Mouse (Mus musculus) cerebellum, adult 9-11 months (tissue): ENCODE data around the gene Frmd4b.

ENCODE experiments used
- DNase-seq: peaks from one replicate; pipeline ENCODE4 v3.0.0; 2022

The Frmd4b gene

DNA sequence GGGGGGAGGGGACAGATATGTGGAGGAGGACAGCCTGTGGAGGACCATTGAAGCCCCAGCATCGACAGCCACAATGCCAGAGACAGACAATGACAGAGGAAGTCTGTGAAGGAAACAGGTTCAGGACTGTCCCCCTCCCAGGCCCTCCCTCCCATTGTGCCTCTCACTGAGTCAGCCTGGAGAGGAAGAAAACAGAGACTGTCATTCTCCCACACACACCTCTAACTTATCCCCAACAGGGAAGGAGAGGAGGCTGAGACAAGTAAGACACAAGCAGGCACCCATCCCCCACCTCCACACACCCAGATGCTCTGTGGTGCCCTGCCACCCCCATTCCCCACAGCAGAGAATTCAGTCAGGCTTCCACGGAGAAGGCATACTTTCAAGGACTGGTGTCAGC lies 98.9 kb downstream of the Frmd4b start:
- no peak for DNase-seq

DNA sequence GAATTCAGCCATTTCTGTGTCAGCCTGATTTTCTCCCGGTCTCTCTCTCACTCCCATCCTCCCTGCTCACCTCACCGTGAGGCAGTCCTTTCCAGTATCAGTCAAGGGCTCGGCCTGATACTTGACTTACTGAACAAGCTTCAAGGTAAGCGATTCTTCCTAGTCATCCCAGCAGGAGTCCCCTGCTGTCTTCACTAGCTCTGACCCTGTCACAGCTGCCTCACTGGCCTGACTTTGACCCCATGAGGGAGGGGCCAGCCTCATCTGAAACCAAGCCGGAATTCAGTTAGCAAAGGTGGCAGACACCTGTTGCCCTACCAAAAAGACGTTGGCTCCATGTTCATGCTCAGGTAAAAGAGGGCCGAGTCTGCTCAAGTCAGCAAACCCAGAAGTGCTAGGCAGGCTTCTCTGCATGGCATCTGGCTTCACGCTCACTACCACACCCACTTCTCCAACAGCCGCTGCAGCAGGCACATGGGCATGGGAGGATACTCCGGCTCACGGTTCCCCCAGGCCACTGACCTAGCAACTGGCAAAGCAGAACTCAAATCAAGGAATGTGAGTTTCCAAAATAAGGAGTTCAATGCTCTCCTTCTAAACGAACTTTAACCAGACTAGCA lies 99.6 kb downstream of the Frmd4b start:
- DNase-seq: no peak

DNA sequence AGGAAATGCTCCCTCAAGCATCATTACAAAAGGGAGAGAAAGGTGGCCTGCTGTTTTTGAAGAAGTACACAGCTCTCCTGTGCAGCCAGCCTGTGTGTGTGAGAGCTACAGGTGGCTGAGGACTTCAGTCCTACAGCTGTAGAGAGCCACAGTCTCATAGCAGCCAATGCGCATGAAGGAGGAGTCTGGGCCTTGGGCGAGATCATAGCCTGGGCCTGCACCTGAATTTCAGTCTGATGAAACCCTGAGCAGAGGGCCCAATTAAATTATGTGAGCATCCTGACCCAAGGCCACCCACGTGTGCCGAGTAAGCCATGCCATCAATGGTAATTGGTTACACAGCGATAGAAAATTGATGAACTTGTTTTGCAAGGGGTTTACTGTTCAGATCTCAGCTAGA lies 100.4 kb downstream of the Frmd4b start:
- DNase-seq: no peak

DNA sequence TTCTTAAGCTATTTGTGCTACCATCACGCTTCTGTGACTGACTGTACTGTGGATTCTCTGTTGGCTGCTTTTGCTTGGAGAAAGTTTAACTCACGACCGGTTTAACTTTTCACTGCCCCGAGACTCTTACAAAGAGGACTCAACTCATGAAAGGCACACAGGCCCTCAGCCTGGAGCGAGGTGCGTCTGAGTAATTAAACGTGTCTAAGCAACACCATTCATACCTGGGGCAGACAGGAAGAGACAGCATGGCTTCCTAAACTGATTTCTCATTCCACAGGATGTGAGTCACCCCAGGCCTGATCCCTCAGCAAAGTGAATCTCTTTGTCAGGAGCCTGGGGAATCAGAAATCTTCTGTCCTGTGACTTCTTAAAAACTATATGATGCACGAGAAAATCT lies 106.6 kb downstream of the Frmd4b start:
- no peak for DNase-seq

DNA sequence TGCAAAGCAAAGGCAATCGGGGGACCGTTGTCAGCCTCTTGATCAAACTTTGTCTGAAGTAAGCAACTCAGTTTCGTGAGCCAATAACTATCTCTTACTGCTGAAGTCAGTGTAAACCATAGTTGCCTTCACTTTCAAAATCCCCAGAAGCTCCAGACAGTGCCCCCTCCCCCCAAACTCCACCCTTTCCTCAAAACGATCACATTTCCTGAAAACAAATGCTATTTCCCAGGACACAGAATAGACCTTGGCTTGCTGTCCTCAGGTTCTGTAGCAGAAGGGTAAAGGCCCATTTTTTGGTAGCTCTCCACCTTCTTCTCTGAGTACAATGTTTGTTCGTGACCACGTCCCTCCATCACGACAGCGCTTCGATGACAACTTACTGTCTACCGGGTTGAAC lies 107.9 kb downstream of the Frmd4b start:
- no peak for DNase-seq

DNA sequence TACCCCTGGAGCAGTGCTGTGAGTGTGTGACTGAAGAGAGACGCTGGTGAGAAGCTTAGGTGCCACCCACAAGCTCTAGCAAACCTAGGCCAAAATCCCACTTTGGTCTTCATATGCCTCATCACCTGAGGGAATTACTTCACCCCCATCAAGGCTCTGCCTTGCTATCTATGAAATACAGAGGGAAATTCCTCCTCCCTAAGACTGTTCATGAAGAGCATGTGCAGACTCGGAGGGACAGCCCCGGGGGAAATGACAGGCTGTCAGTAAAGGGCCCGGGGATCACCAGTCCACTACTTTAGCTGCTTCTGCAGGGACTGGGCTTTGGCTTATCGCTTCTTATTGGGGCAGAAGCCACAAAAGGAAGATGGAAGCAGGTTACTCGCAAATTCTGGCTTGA lies 108.9 kb downstream of the Frmd4b start:
- no peak for DNase-seq

DNA sequence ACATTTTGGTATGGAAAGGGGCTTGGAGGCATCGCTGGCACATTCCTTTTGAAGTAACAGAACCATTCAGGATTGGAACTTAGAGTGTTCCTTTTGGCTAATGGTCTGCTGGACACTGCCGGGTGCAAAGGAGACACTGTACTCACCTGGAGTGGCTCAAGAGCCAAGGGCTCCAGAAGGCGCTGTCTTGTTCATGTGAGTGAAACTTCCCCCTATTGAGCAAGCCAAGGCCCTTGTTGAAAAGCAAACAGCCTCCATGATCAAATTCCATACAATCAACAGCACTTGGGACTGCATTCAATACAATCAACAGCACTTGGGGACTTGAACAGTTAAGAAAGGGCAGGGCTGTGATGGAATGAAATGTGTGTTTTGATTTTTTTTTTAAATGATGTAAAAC lies 109.4 kb downstream of the Frmd4b start:
- DNase-seq: no peak

DNA sequence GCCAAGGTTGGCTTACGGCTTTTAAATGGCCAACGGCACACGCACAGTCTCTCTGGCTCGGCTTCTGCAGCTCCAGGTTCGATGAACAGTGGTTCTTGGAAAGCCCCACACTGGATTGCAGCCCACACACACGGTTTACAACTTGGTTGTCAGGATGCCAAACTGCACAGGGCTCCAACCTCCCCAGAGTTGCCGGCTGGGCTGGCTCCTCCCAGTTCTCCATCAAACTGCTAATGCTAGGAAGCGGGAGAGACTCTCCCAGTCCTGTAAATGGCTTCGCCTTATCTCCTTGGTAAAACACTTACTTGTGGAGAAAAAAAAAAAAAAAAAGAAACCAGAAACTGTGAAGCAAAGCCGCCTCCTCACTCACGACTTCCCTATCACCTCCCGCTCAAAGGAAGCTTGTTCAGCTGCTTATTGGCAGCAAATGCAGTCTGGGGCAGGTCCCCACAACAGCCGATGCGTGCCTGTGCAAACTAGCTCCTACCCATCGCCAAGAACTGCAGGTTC lies 111.1 kb downstream of the Frmd4b start:
- DNase-seq: peak; percentile 42

DNA sequence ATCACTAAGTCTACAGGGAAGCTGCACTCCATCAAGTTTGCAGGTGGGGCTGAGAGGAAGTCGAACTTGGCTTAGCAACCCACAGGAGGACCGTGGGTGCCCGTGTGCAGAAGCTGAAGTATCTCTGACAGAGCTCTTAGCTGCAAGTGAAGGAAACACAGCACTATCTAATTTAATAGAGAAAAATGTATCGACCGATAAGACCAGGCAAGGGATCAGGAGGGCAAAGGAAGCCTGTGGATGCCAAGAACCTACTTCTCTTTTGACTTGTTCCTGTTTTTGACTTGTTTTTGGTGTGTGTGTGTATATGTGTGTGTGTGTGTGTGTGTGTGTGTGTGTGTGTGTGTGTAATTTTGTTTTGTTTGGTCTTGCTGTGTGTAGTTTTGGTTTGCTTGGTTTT lies 112.7 kb downstream of the Frmd4b start:
- DNase-seq: no peak

DNA sequence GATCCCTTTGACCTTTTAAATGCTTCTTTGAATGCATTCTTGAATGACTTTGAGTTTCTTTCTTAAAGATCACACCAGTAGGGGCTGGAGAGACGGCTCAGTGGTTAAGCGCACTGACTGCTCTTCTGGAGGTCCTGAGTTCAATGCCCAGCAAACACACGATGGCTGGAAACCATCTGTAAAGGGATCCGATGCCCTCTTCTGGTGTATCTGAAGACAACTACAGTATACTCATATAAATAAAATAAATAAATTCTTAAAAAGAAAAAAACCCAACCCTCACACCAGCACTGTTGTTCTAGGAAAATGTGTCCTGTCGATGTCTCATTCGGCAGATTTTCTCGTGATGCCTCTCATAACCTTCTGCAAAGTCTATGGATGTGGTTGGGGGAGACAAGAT lies 116.3 kb downstream of the Frmd4b start:
- DNase-seq: no peak

DNA sequence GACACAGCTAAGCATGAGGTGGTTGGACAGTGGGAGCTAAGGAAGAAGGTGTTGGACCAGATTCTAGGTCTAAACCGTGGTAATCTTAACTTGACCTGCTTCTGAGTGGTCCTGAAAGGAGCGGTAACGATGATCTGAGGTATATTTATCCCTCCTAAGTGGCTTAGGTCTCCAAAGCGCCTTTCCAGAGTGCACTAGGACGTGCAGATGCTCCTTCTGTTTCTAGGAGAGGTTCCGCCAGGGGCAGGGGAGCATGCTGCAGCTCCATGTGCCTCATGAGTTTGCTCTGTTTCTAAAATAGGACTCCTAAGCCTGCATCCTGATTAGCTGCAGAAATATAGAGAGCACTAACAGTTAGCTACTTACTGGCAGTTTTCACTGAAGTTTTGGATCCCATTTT lies 117.1 kb downstream of the Frmd4b start:
- DNase-seq: no peak

DNA sequence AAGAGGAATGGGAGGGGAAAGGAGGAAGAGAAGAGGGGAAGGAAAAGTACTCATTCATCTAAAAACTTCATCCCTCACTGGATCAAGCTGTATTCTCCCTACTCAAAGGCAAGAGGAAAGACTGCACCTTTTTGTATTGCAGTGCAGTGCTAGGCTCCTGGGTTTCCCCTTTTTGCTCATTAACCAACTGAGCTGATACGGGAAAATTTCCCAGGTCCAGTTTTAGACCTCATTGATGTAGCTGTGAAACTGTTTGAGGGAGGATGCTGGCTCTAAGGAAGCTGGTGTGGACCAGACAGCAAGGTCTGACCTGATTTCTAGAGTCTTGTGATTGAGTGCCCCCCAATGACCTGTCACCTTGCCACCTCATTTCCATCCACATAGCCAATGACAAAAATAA lies 121.3 kb downstream of the Frmd4b start:
- no peak for DNase-seq

DNA sequence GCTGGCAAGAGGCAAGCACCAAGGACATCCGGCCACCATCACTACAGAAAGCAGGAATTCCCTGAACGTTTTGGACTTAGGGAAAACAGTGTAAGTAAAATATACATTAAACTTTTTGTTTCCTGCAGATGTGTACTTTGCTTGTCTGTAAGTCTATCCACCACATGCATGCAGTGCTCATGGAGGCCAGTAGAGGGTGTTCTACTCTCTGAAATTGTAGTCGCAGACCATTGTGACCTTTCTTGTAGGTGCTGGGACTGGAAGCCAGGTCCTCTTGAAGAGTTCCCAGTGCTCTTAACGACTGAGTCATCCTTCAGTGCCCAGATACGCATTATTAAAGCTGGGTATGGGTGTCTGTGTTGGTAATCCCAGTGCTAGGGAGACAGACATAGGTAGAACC lies 126.3 kb downstream of the Frmd4b start:
- DNase-seq: no peak

DNA sequence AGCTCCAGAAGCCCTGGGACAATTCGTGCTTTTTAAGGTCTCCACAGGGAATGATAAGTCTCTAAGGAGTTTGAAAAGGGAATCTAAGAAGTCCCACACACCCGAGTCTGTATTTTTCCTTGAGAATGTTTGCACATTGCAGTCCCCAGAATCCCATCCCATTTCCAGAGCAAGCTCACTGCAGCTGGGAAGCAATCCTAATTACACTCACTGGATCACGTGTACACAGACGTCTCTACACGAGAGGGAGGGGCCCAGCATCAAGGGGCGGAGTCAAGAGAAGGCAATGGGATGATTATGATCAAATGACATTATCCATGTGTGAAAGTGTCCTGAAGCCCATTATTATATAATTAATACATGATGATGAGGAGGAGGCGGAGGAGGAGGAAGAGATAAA lies 128.5 kb downstream of the Frmd4b start:
- peak; percentile 17 for DNase-seq

DNA sequence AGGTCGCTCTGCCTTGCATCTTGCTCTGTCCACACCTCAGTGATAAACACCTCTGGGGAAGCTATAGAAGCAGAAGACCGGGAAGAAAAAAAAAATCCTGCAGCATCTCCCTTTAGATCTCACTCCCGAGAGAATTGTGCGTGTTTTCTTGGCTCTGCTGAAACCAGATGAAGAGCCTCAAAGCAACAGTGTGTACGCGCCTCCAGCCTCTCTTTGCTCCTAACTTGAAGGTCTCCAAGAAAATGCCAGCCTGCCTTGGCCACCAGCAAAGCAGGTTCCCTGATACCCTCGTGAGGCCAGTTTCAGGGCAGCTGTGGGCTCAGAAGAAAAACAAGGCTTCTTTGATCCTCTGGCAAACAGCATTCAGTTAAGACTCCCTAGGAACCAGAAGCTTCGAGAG lies 129.1 kb downstream of the Frmd4b start:
- DNase-seq: no peak

DNA sequence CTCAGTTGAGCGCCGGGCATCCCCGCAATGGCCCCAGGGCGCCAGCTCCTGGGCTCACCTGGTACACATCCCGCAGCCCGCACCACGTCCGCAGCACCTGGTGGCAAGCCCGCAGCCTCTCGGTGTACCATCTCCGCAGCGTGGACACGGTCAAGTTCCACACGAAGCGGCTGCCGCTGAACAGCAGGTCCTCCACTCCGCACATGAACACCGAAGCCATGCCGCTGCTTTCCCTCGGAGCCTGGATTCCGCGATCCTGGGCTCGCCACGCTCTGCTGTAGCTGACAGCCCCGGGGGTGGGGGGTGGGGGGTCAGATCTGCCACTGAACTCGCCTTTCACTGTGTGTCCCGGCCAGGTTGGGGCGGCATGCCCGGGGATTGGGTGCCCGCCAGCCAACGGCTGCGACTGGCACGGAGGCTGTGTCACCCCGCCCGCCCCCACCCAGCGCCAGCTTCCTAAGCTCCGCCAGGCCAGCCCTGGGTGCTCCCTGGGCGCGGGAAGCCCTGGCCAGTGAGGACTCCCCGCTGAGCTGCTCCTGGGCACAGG lies 129.7 kb downstream of the Frmd4b start:
- DNase-seq: peak; percentile 68

DNA sequence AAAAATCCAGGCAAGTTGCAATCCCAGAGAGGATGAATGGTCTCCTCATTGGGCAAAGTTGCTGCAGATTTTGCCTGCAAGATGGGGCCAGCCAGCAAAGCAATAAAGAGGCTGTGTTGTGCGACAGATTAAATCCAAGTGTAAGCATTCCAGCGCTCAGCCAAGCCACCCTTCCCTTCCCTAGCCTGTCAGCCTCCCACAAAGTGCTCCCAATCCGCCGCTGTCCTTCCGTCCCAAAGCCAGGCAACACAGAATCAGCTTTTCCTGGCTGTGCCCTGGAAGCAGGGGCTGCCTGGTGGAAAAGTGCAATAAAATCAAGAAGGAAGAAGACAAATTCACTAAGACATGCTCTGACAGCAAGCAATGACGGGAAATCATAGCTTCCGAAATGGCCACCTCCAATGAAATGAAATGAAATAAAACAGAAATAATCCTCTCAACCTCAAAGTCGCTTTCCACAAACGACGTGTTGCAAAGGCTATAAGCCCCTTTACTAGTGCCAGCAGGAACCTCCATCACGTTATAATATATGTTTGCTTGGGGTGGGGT lies 130.5 kb downstream of the Frmd4b start:
- DNase-seq: no peak

DNA sequence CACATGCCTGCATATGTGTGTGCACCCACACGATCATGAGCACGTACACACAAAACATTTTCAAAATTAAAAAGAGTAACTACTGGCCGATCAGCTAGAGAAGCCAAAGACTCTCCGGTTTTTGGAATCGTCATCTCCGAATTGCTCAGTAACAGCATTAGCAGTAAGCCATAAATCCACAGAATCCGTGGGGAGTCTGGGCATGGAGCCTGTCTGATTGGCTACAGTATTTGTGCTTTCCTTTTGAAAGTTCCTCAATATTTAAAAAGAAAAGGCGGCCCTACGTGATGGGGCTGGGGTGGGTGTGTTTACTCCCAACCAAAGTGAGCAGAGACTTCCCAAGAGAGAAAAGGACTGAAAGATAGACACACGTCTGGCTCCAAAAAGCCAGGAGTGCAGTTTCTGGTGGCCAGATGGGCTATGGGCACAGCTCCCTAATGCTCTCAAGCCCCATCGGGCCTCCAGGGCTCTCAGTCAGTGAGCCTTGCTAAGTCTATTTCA lies 131.4 kb downstream of the Frmd4b start:
- no peak for DNase-seq

DNA sequence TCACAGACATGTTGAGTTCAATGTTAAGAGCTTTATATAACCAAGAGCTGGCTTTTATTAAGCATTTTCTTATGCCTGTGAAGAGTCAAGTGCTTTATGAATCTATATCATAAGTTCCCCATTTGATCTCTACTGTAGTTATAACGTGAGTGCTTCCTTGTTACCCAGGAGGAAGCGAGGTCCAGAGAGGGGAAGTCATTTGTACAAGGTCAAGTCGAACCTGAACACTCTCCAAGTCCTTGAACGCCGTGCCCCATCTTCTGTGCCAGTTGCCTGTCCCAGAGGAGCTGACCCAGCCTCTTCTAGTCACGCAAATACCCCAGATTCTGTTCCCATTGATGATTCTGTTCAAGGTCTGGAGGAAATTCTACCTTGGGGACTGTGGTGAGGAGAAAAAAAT lies 135.4 kb downstream of the Frmd4b start:
- no peak for DNase-seq

DNA sequence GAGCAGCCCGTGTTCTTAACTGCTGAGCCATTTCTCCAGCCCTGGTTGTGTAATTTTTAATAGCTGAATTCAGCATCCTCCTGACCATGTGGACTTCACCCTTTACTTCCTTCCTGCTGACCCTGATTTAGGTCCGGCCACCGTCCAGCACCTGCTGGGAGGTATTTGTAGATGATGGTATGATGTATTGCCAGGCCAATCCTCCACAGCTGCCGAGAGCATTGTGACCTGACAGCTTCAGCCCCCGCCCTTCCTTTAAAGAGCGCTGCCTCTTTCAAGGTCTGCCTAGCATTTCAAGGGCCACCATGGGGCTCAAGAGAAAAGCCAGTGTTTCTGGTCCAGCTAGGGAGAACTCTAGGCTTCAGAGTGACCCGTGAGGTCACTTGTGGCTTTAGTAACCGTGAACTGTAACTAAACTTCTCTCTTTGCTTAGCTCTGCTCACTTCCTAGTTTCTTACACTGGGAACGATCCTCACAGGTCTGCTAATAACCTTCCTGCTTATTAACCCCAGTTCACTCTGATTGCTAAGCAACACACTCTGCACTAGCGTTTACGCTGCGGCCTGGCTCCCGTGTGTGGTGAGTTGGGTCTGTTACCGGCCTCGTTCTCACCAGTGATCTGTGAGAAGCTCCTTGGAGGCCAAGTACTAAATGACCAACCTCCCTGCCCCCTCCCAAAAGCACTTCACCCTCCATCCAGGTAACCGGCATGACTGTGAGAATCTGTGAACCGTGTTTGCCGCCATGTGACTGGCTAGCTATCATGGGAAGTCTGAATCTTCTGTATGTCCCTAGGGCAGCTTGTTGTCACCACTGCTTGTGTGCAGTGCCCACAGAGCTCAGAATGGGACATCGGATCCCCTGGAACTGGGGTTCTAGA lies 138.1 kb downstream of the Frmd4b start:
- DNase-seq: no peak

DNA sequence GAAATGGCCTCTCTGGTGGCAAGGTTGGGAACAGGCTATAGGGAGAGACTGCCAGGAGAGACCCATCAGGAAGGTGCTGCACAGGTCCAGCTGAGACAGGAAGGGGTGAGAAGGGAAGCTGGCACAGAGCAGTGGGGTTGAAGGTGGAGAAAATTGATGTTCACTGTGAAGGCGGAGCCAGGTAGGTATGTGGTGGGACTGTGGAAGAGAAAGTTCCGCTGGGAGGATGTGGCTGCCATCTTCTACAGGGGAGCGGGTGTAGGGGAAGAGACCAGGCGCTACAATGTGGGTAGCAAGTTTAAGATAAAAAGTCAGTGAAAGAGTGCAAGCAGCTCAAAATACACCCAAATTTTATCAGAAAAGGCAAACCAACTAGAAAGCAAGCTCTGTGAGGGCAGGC lies 143.7 kb downstream of the Frmd4b start:
- DNase-seq: no peak

DNA sequence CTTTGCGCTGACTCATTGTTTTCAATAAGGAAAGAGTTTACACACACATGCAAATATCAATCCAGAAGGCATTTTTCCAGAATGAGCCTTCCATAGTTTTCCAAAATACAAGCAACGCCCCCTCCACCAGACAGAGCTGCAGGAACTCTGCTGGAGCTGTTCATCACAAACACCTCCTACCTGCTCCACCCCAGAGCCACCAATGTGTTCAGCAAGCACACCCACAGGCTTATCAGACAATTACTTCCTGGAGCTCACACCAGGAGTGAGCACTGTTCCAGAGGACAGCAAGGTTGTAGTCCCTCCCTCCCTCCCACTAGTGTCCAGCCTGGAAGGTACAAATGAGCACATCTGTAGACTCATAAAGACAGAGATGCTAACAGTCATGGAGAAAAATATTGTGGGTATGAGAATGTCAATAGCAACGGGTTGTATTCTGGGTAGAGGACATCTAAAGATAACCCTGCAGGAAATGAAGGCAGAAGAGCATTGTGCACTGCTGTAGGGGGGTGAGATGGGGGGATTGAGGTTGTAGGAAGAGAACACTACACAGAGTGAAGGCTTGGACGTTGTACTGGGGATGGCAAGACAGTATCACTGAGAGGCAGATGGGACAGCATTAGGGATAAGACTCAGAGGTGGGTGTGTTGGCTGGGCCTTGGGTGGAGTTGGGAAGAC lies 144.3 kb downstream of the Frmd4b start:
- no peak for DNase-seq

DNA sequence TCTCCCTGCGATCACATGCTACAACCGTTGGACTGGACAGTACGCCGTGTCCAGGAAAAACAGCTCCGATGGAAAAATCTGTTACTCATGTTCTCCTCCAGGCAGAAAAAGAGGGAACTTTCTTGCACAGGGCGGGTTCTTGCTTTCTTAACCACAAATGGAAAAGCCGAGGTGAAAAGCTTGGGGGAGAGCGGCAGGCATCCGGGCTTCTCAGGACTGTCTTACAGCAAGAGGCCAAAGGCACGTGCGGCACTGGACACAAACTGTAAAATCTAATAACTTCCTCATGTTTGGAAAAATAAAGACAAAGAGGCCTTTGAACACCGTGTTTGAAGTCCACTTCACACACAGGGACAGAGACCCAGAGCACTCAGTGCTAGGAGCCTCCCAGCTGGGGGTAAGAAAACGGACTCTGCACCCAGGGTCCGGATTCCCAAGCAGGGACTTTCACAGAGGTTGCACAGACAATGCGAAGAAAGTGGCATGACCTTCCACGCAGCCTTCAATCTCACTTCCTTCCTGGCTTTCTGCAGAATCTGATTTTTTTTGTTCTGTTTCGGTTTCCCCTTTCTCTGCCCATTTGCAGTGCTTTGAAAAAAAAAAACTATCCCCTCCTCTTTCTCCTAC lies 153.3 kb downstream of the Frmd4b start:
- DNase-seq: no peak
